Mouse (Mus musculus): ENCODE measurements around the gene Isg20l2. TPM values are rescaled to one million over a fixed set of nuclear protein-coding genes. Genes with fewer than 3 reads are reported as not detected.

Isg20l2 gene
- polyA plus RNA-seq, 1 experiment from 2014 or later: 63.0 TPM

DNA sequence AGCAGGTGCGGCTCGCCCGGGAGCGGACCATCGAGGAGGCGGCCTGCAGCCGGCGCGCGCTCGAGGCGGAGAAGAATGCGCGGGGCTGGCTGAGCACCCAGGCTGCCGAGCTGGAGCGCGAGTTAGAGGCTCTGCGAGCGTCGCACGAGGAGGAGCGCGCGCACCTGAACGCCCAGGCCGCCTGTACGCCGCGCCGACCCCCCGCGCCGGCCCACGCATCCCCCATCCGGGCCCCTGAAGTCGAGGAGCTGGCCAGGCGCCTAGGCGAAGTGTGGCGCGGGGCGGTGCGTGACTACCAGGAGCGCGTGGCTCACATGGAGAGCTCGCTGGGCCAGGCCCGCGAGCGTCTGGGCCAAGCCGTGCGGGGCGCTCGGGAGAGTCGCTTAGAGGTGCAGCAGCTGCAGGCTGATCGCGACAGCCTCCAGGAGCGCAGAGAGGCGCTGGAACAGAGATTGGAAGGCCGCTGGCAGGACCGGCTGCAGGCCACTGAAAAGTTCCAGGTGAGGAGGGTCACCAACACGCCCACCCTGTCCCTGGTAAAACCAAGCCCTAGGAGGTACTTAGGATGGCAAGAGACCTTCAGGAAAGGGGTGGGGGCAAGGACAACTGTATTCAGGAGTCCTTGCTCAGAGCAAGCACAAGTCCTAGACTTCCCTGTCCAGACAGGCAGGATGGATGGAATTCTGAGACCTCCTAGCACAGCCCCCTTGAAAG, 41.5 kb downstream of the Isg20l2 start:
- H3K4me2 ChIP-seq: peak overlapping the region; percentile 91
- peak overlapping the region; percentile 77 for H3K9ac ChIP-seq
- under 1% methylated on average over 60 of the region's 60 CpGs for WGBS
- H3K27ac ChIP-seq: peak overlapping the region; percentile 79
- H3K36me3 ChIP-seq: peaks cover 6% of the 10 kb centered on the region
- no peaks in the 10 kb centered on the region for H3K9me3 ChIP-seq
- ATAC-seq (ENCODE audit: borderline replicate concordance, extremely low read depth, low FRiP score, low TSS enrichment): peak; percentile 11; the same call in 1 of the 2 replicates
- H3K27me3 ChIP-seq: peaks cover 3% of the 10 kb centered on the region; the same call in 1 of the 2 replicates
- H3K4me1 ChIP-seq: peaks cover 47% of the 10 kb centered on the region
- H3K4me3 ChIP-seq: peak overlapping the region; percentile 59

GRCm38 (mm10) chr3:87972203-87972664, 42.1 kb downstream of the Isg20l2 start:
- Histone ChIP-seq H3K4me2 (peak overlapping the region; percentile 91), H3K4me3 (peak overlapping the region; percentile 59), H3K36me3 (peaks cover 6% of the 10 kb centered on the region), H3K4me1 (peaks cover 47% of the 10 kb centered on the region), H3K9me3 (no peaks in the 10 kb centered on the region), H3K9ac (peak overlapping the region; percentile 77), H3K27me3 (peaks cover 3% of the 10 kb centered on the region; the same call in 1 of the 2 replicates), H3K27ac (peak overlapping the region; percentile 79)
- 16% methylated on average over 8 of the region's 8 CpGs for WGBS
- ATAC-seq (ENCODE audit: borderline replicate concordance, extremely low read depth, low FRiP score, low TSS enrichment): no peak

DNA sequence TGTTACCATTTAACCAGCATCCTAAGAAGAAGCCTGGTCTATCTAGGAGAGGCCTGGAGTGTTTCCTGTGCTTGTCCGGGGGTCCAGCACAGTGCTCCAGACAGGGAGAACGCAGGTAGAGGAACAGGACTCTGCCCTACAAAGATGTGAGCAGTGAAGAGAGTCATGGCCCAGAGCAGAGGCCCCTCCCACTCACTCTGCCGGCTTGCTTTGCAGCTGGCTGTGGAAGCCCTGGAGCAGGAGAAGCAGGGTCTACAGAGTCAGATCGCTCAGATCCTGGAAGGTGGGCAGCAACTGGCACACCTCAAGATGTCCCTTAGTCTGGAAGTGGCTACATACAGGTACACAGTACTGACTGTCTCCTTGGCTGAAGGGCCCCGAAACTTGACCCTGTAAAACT, 42.7 kb downstream of the Isg20l2 start:
- H3K4me1 ChIP-seq: peaks cover 47% of the 10 kb centered on the region
- H3K27ac ChIP-seq: no peak overlapping the region
- H3K36me3 ChIP-seq: peaks cover 6% of the 10 kb centered on the region
- no peaks in the 10 kb centered on the region for H3K9me3 ChIP-seq
- peaks cover 3% of the 10 kb centered on the region; the same call in 1 of the 2 replicates for H3K27me3 ChIP-seq
- ATAC-seq (ENCODE audit: borderline replicate concordance, extremely low read depth, low FRiP score, low TSS enrichment): no peak
- peak overlapping the region; percentile 91 for H3K4me2 ChIP-seq
- H3K4me3 ChIP-seq: peak overlapping the region; percentile 59
- peak overlapping the region; percentile 77; the same call in 1 of the 2 replicates for H3K9ac ChIP-seq
- 23% methylated on average over 5 of the region's 5 CpGs for WGBS

GRCm38 (mm10) chr3:87973593-87974380, 43.7 kb downstream of the Isg20l2 start:
- Histone ChIP-seq H3K36me3 (peaks cover 6% of the 10 kb centered on the region), H3K9me3 (no peaks in the 10 kb centered on the region), H3K27me3 (peaks cover 3% of the 10 kb centered on the region; the same call in 1 of the 2 replicates), H3K27ac (peak overlapping the region; percentile 61), H3K4me2 (peak overlapping the region; percentile 91), H3K4me3 (peak overlapping the region; percentile 59), H3K9ac (peak overlapping the region; percentile 22), H3K4me1 (peaks cover 47% of the 10 kb centered on the region)
- no peak for ATAC-seq (ENCODE audit: borderline replicate concordance, extremely low read depth, low FRiP score, low TSS enrichment)
- 42% methylated on average over 14 of the region's 14 CpGs for WGBS

DNA sequence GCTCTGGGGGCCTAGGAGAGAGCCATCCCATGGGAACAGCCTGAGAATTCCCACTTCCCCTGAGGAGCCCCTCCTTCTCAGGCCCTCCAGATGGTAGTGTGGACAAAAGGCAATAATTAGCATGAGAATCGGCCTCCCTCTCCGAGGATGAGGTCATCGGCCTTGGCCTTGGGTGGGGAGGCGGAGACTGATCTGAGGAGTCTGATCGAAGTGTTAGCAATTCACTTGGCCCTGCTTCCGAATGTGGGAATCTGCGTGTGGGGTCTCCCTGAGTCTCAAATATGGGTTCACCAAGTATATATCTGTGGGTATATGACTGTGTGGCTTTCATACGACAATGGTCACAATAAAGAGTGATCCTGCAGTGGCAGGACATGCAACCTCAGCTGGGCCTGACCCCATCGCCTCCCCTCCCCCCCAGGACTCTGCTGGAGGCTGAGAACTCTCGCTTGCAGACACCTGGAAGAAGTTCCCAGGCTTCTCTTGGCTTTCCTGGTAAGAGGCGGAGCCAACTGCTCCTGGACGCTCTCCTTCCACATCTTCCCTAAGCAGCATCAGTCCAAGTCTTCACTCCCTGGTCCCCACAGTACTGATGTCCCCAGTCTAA, 44.4 kb downstream of the Isg20l2 start:
- H3K27me3 ChIP-seq: peaks cover 3% of the 10 kb centered on the region; the same call in 1 of the 2 replicates
- peak overlapping the region; percentile 61 for H3K27ac ChIP-seq
- peaks cover 47% of the 10 kb centered on the region for H3K4me1 ChIP-seq
- H3K4me2 ChIP-seq: peak overlapping the region; percentile 91
- no peak overlapping the region for H3K9ac ChIP-seq
- peaks cover 6% of the 10 kb centered on the region for H3K36me3 ChIP-seq
- peak; percentile 23; the same call in 1 of the 2 replicates for ATAC-seq (ENCODE audit: borderline replicate concordance, extremely low read depth, low FRiP score, low TSS enrichment)
- no peaks in the 10 kb centered on the region for H3K9me3 ChIP-seq
- 28% methylated on average over 12 of the region's 12 CpGs for WGBS
- peak overlapping the region; percentile 59 for H3K4me3 ChIP-seq

DNA sequence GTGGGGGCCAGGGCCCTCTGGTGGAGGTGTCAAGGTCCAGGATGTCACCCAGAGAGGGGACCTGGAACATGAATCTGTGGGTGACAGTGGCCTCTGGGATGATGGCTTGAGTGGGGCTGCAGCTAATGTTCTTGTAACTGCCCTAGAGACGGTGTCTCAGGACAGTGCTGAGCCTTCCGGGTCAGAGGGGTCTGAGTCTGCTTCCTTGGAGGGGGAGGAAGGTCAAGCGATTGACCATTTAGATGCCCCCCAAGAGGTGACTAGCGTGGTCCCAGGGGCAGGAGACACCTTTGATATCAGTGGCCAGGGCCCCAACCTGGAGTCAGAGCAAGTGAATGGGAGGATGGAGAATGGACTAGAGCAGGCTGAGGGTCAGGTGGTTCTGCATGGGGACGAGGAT, 49.4 kb downstream of the Isg20l2 start:
- WGBS: 80% methylated on average over 5 of the region's 5 CpGs
- Histone ChIP-seq H3K27me3 (no peaks in the 10 kb centered on the region), H3K9ac (no peak overlapping the region), H3K9me3 (no peaks in the 10 kb centered on the region), H3K4me1 (peaks cover 44% of the 10 kb centered on the region), H3K4me2 (no peak overlapping the region), H3K27ac (no peak overlapping the region), H3K36me3 (peaks cover 6% of the 10 kb centered on the region), H3K4me3 (no peak overlapping the region)
- ATAC-seq (ENCODE audit: borderline replicate concordance, extremely low read depth, low FRiP score, low TSS enrichment): no peak

DNA sequence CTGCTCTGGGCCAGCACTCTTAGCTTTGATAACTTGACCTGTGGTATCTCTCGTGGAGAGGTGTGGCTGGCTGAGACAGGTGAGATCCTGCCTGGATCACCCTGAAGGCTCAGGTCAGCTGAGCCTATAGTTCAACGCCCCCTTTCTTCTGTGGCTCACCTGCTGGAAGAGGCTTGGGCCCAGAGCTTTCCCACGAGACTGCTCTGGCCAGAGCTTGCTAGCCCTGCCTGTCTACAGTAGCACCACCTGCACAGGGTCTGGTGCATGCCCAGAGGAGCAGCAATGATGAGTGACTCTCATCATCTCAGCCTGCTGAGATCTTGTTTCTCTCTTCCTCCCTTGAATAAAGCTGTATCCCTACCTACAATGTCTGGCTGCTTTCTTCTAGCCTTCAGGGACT, 50.0 kb downstream of the Isg20l2 start:
- ATAC-seq (ENCODE audit: borderline replicate concordance, extremely low read depth, low FRiP score, low TSS enrichment): no peak
- Histone ChIP-seq H3K9me3 (no peaks in the 10 kb centered on the region), H3K27ac (no peak overlapping the region), H3K27me3 (no peaks in the 10 kb centered on the region), H3K4me1 (peaks cover 46% of the 10 kb centered on the region), H3K36me3 (peaks cover 6% of the 10 kb centered on the region), H3K4me2 (no peak overlapping the region), H3K9ac (no peak overlapping the region), H3K4me3 (no peak overlapping the region)
- WGBS: 55% methylated on average over 3 of the region's 3 CpGs

DNA sequence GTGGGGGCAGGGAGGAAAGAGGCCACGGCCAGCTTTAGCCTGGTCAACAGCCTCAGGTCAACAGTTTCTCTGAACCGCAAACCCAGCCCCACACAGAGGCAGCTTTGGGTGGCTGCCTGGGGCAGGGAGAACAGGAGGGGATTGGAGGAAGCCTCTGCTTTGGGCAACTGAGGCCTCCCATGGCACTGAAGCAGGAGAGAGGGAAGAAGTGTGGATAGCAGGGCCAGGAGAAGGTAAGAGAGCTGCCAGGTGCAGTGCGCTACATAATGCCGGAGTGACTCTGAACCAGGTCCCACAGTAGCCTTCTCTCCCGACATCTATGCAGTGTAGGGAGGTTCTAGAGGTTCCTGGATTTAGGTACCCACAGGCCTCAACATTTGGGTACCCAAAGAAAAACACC, 50.6 kb downstream of the Isg20l2 start:
- Histone ChIP-seq H3K4me1 (peaks cover 53% of the 10 kb centered on the region), H3K9ac (no peak overlapping the region), H3K4me3 (no peak overlapping the region), H3K27me3 (no peaks in the 10 kb centered on the region), H3K36me3 (no peaks in the 10 kb centered on the region; the same call in none of the 2 replicates), H3K9me3 (no peaks in the 10 kb centered on the region), H3K4me2 (no peak overlapping the region), H3K27ac (peak overlapping the region; percentile 98)
- 62% methylated on average over 5 of the region's 5 CpGs for WGBS
- ATAC-seq (ENCODE audit: borderline replicate concordance, extremely low read depth, low FRiP score, low TSS enrichment): no peak

DNA sequence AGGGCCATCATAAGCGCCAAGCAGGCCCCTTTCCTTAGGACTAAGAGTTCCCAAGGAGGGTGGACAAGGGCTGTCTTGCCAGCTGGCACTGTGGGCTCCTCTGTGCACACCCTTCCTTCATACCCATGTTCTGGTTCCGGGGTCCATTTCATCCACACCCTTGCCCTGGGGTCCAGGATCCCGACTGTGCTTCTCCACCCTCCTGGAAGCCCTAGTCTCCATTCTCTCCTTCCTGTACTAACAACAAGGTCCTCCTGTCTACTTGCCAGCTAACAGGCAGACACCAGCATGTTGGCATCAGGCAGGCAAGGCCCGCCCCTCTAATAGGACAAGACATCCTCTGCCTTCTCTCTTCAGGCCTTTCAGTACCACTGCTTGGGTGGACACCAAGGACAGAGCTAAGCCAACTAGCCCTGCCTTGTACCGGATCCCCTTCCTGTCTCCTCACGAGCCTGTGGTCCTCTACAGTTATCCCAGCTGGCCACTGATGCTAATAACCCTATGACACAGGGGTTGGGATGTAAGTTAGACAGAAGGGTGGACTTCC, 51.2 kb downstream of the Isg20l2 start:
- Histone ChIP-seq H3K27me3 (no peaks in the 10 kb centered on the region), H3K9ac (no peak overlapping the region), H3K4me3 (no peak overlapping the region), H3K4me2 (no peak overlapping the region), H3K27ac (peak overlapping the region; percentile 98), H3K9me3 (no peaks in the 10 kb centered on the region), H3K36me3 (no peaks in the 10 kb centered on the region; the same call in 1 of the 2 replicates), H3K4me1 (peaks cover 58% of the 10 kb centered on the region)
- ATAC-seq (ENCODE audit: borderline replicate concordance, extremely low read depth, low FRiP score, low TSS enrichment): no peak
- WGBS: 77% methylated on average over 6 of the region's 6 CpGs

- ATAC-seq (ENCODE audit: borderline replicate concordance, extremely low read depth, low FRiP score, low TSS enrichment): peak; percentile 67
- peaks cover 66% of the 10 kb centered on the region for H3K4me1 ChIP-seq
- H3K36me3 ChIP-seq: no peaks in the 10 kb centered on the region
- 24% methylated on average over 12 of the region's 12 CpGs for WGBS
- peak overlapping the region; percentile 52 for H3K4me2 ChIP-seq
- H3K4me3 ChIP-seq: no peak overlapping the region
- H3K9ac ChIP-seq: peak overlapping the region; percentile 38
- peak overlapping the region; percentile 98 for H3K27ac ChIP-seq
- no peaks in the 10 kb centered on the region for H3K9me3 ChIP-seq
- H3K27me3 ChIP-seq: no peaks in the 10 kb centered on the region
Measured at GRCm38 (mm10) chr3:87981894-87982835, 52.1 kb downstream of the Isg20l2 start.
